Mouse (Mus musculus) liver, adult 2 months (tissue): ENCODE results near the gene Arl6. TPM values are rescaled to one million over a fixed set of nuclear protein-coding genes. Genes with fewer than 3 reads are reported as not detected.

Source experiments
- DNase-seq: peaks from one replicate; pipeline ENCODE4 v3.0.0-alpha.2; 2011; ENCODE audit warnings: low read depth, low spot score; ENCODE audit errors: extremely low read depth
- H3K27ac ChIP-seq: fragments of 200-500 bp; replicated peaks from 2 replicates; pipeline ENCODE4 v1.5.1; 2012; ENCODE audit warnings: low read depth, mild to moderate bottlenecking, control low read depth, inconsistent platforms, low read length; ENCODE audit not compliant: insufficient read depth
- H3K27me3 ChIP-seq: fragments of 200-500 bp; 2 replicates; pipeline ENCODE4 v1.6.1; 2012; ENCODE audit warnings: mild to moderate bottlenecking, moderate library complexity, low read length, inconsistent platforms; ENCODE audit not compliant: control insufficient read depth, insufficient read depth
- H3K36me3 ChIP-seq: fragments of 200-500 bp; 2 replicates; pipeline ENCODE4 v1.6.1; 2012; ENCODE audit warnings: low read length, inconsistent platforms; ENCODE audit not compliant: control insufficient read depth, insufficient read depth
- H3K4me1 ChIP-seq: fragments of 200-500 bp; 2 replicates; pipeline ENCODE4 v1.6.1; 2011; ENCODE audit warnings: low read length; ENCODE audit not compliant: control insufficient read depth, insufficient read depth
- H3K4me3 ChIP-seq: fragments of 200-500 bp; 2 replicates; pipeline ENCODE4 v1.5.1; 2011; ENCODE audit warnings: low read depth, mild to moderate bottlenecking, control low read depth, low read length, moderate library complexity; ENCODE audit not compliant: insufficient read depth
- H3K79me2 ChIP-seq: fragments of 200-500 bp; 2 replicates; pipeline ENCODE4 v1.6.1; 2012; ENCODE audit warnings: inconsistent platforms, mild to moderate bottlenecking, low read length, moderate library complexity; ENCODE audit not compliant: control insufficient read depth, insufficient read depth
- H3K9ac ChIP-seq: fragments of 200-500 bp; 2 replicates; pipeline ENCODE4 v1.6.1; 2012; ENCODE audit warnings: low read depth, mild to moderate bottlenecking, control low read depth, inconsistent platforms, low read length
- CTCF ChIP-seq: fragments of 200-500 bp; IDR thresholded peaks from 2 replicates; pipeline ENCODE4 v1.5.1; 2011; ENCODE audit warnings: low read depth, low read length, control low read depth
- POLR2A ChIP-seq: fragments of 200-500 bp; IDR thresholded peaks from 2 replicates; pipeline ENCODE4 v1.6.1; 2011; ENCODE audit warnings: low read length, control low read depth; ENCODE audit not compliant: insufficient read depth; ENCODE audit errors: extremely low read depth
- WGBS: fragments of 180-500 bp; shearing (Covaris S2); methylation state at CpG from one replicate; pipeline ENCODE4 v1.1.7; 2018; 5-methylcytosine and 5-hydroxymethylcytosine counted together
- polyA plus RNA-seq: library from polyadenylated mRNA; depleted of rRNA; stranded (reverse); fragments of >200 nt; gene quantifications from 2 replicates; pipeline ENCODE4 v1.2.3, GENCODE M21; 2012
- total RNA-seq: library from RNA; depleted of rRNA; stranded (reverse); fragments of >200 nt; gene quantifications from 2 replicates; pipeline ENCODE4 v1.2.3, GENCODE M21; 2014

Arl6 gene
- total and polyA plus RNA-seq, 2 experiments: 0.39 to 3.8 TPM

DNA sequence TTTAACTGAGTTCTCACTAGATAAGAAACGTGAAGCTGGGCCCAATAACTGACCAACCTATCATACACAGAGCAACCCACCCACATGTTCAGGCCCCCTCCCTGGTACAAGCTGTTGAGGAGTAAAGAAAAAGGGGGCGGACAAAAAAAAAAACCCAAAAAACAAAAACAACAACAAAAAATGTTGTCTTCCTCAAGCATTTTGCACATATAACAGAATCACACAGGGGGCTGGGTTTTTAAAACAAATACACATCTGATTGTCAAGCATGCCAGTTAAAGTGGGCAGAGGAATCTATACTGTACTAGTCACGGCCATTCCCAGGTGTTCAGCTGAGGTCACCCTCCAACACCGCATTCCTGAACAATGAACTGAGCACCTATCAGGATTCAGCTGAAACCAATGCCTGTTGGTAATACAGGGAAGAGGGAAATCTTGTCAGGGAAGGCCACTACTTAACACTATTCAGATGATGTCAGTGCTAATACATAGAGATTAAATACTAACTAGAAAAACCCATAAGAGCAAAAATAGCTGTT lies 53.4 kb downstream of the Arl6 start:
- Histone ChIP-seq H3K4me3 (no peak overlapping the region), H3K36me3 (peaks cover 2% of the 10 kb centered on the region; the same call in 1 of the 2 replicates), H3K27ac (no peak overlapping the region), H3K79me2 (peaks cover 21% of the 10 kb centered on the region; the same call in 1 of the 2 replicates), H3K27me3 (no peaks in the 10 kb centered on the region), H3K9ac (no peak overlapping the region), H3K4me1 (peaks cover 3% of the 10 kb centered on the region; the same call in 1 of the 2 replicates)
- no peak for DNase-seq
- 91% methylated on average over 4 of the region's 4 CpGs for WGBS
- TF ChIP-seq CTCF: no peak
- no peak for TF ChIP-seq POLR2A

DNA sequence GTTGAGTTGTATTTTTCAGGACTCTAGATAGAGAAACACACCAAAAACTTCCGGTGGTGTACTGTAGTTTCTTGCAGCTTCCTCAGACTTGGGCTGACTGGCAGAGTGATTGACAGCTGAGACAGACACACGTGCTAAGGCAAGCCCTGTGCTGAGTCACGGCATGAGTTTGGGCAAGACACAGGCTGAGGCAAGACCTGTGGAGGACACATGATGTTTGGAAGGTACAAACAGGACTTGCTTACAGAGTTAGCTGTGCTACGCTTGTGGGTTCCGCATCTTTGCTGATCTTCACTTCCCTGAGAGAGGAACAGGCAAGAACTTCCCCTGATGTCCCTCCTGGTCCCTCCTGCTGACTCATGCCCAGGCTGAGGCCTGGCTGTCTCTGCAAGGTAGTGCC lies 55.7 kb downstream of the Arl6 start:
- TF ChIP-seq POLR2A: no peak
- no peak for TF ChIP-seq CTCF
- no peak overlapping the region for H3K9ac ChIP-seq
- DNase-seq: peak; percentile 55
- H3K27ac ChIP-seq: no peak overlapping the region
- no peak overlapping the region for H3K4me3 ChIP-seq
- 76% methylated on average over 5 of the region's 5 CpGs for WGBS
- peaks cover 25% of the 10 kb centered on the region; the same call in 1 of the 2 replicates for H3K79me2 ChIP-seq
- H3K27me3 ChIP-seq: no peaks in the 10 kb centered on the region
- H3K4me1 ChIP-seq: no peaks in the 10 kb centered on the region
- H3K36me3 ChIP-seq: peaks cover 2% of the 10 kb centered on the region; the same call in 1 of the 2 replicates

DNA sequence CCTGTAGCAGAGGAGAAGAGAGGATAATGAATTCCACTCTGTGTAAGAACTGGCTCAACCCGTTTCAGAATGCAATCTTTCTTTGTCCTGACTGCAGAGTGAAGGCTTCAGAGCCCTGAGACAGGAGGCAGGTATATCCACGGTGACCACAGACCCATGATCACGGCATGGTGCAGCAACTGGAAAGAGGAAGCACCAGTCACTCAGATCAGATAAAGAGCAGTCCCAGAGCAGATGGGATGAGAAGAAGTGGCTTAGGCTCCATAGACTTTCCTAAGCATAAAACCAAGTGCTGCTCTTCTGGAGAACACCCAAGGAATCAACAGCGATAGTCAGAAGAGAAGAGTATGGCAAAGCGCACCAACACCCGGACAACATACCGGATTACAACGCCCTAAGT lies 60.0 kb downstream of the Arl6 start:
- TF ChIP-seq CTCF: no peak
- no peak for TF ChIP-seq POLR2A
- H3K27me3 ChIP-seq: no peaks in the 10 kb centered on the region
- no peak overlapping the region for H3K9ac ChIP-seq
- WGBS: 87% methylated on average over 8 of the region's 8 CpGs
- H3K4me1 ChIP-seq: peaks cover 2% of the 10 kb centered on the region; the same call in 1 of the 2 replicates
- no peak overlapping the region for H3K27ac ChIP-seq
- peaks cover 16% of the 10 kb centered on the region; the same call in 1 of the 2 replicates for H3K79me2 ChIP-seq
- H3K36me3 ChIP-seq: peaks cover 2% of the 10 kb centered on the region; the same call in 1 of the 2 replicates
- H3K4me3 ChIP-seq: no peak overlapping the region
- DNase-seq: no peak

DNA sequence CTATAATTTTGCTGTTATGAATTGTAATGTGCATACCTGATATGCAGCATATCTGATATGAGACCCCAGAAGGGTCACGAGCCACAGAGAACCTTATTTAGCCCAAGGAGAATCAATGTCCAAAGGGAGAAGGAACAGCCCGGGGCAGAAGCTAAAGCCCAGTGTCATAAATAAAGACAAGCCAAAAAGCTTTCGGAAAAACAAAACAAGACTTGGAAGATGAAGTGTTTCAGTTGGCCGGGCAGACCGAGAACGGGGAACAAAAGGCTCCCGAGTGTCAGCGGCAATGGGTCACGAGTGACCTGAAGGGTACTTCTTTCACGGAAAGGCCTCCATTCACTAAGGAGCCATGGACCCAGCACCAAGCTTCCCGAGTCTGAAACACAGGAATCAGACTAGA lies 65.2 kb downstream of the Arl6 start:
- no peak overlapping the region for H3K27ac ChIP-seq
- H3K36me3 ChIP-seq: no peaks in the 10 kb centered on the region
- TF ChIP-seq CTCF: no peak
- TF ChIP-seq POLR2A: no peak
- peaks cover 7% of the 10 kb centered on the region; the same call in 1 of the 2 replicates for H3K79me2 ChIP-seq
- H3K4me3 ChIP-seq: no peak overlapping the region
- H3K4me1 ChIP-seq: peaks cover 2% of the 10 kb centered on the region
- DNase-seq: no peak
- H3K9ac ChIP-seq: no peak overlapping the region
- WGBS: 95% methylated on average over 11 of the region's 11 CpGs
- no peaks in the 10 kb centered on the region for H3K27me3 ChIP-seq

DNA sequence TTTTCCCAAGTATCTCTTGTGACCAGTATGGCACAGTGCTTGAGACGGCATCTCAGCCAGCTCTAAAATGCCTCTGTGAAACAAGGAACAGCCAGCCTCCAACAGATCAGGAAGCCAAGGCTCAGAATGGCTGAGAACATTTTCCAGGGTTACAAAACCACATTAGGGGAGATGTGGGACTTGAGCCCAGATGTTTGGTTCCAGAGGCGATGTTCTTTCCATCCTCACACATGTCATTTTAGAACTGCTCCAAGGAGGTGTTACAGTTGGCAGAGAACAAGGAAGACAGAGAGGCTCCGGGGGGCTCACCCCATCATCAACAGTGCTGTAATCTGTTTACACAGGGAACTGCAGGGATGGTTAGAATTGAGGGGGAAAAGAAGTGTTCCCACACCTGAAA lies 66.5 kb downstream of the Arl6 start:
- no peaks in the 10 kb centered on the region for H3K27me3 ChIP-seq
- no peak for TF ChIP-seq POLR2A
- TF ChIP-seq CTCF: no peak
- WGBS: 82% methylated on average over 3 of the region's 3 CpGs
- H3K4me3 ChIP-seq: no peak overlapping the region
- H3K9ac ChIP-seq: no peak overlapping the region
- H3K79me2 ChIP-seq: peaks cover 8% of the 10 kb centered on the region; the same call in 1 of the 2 replicates
- H3K4me1 ChIP-seq: peaks cover 2% of the 10 kb centered on the region
- no peak for DNase-seq
- H3K36me3 ChIP-seq: no peaks in the 10 kb centered on the region
- no peak overlapping the region for H3K27ac ChIP-seq

DNA sequence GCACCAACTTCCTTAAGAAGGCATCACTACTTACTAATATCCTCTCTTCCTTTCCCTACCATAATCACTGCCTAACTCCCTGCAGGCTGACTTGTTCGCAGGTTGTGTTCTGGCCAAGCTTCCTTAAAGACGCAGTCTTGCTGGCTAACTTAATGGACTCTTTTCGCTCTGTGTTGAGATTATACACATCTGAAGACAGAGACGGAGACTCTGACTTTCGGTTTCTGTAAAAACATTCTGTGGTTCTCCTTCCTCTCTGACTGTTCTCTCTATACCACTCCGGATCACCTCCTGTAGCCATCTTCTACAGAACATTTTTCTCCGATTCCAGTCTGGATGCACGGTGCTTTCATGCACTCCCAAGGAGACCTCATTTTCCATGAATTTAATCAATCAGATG lies 68.4 kb downstream of the Arl6 start:
- Histone ChIP-seq H3K79me2 (peaks cover 7% of the 10 kb centered on the region; the same call in 1 of the 2 replicates), H3K9ac (no peak overlapping the region), H3K27me3 (no peaks in the 10 kb centered on the region), H3K36me3 (no peaks in the 10 kb centered on the region), H3K4me3 (no peak overlapping the region), H3K4me1 (no peaks in the 10 kb centered on the region; the same call in none of the 2 replicates), H3K27ac (no peak overlapping the region)
- DNase-seq: no peak
- no peak for TF ChIP-seq CTCF
- 94% methylated on average over 8 of the region's 8 CpGs for WGBS
